Mouse (Mus musculus): ENCODE data around the gene Speer4d.
"Not testable (repeated sequence)": the region's sequence is repeated elsewhere in the genome, so short reads cannot be mapped to it uniquely, and the experiment has no call there.

GRCm38 (mm10) chr5:15603008-15603407 is 15.9 kb upstream of the Speer4d start:
- not testable (repeated sequence) for TF ChIP-seq EP300, CTCF (IDR thresholded peaks at IDR 0.05; ENCODE audit: low read depth)

All from liver, postnatal 0 days (tissue).